Mouse (Mus musculus): ENCODE results near the gene Dapk3. TPM values are rescaled to one million over a fixed set of nuclear protein-coding genes. Genes with fewer than 3 reads are reported as not detected.

The Dapk3 gene
- polyA plus RNA-seq, 1 experiment from 2014 or later = 43.3 TPM

DNA sequence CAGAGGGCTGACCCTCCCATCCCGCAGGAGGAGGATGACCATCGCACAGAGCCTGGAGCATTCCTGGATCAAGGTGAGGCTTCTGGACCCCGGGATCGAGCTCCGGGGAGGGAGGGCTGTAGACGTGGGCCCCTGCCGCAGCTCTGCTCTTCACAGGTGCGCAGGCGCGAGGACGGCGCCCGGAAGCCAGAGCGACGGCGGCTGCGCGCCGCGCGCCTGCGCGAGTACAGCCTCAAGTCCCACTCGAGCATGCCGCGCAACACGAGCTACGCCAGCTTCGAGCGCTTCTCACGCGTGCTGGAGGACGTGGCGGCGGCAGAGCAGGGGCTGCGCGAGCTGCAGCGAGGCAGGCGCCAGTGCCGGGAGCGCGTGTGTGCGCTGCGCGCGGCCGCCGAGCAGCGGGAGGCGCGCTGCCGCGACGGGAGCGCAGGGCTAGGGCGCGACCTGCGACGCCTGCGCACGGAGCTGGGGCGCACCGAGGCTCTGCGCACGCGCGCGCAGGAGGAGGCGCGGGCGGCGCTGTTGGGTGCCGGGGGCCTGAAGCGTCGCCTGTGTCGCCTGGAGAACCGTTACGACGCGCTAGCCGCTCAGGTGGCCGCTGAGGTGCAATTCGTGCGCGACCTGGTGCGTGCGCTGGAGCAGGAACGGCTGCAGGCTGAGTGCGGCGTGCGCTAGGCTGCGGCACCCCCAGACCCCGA is 9.6 kb downstream of the Dapk3 start:
- peak overlapping the region; percentile 88 for H3K4me2 ChIP-seq (ENCODE audit: low read length)
- peak overlapping the region; percentile 87 for H3K27ac ChIP-seq
- H3K4me3 ChIP-seq (replicated peaks; ENCODE audit: low read depth, low read length) = peak overlapping the region; percentile 55
- peak; percentile 80 for DNase-seq (ENCODE audit: low spot score)
- H3K36me3 ChIP-seq (ENCODE audit: insufficient read depth, low read length) = 0 out of 2 replicates have a peak, but pooled peaks cover 4% of the 10 kb centered on the region
- H3K4me1 ChIP-seq (replicated peaks; ENCODE audit: insufficient read depth, low read length) = peaks cover 8% of the 10 kb centered on the region; the same call in 1 of the 2 replicates
- peak overlapping the region; percentile 71 for H3K9ac ChIP-seq (ENCODE audit: low read depth, low read length)
- H3K27me3 ChIP-seq (ENCODE audit: insufficient read depth, low read length) = 0 out of 2 replicates have a peak, but pooled peaks cover 19% of the 10 kb centered on the region
- WGBS = under 1% methylated on average over 91 of the region's 93 CpGs
- H3K9me3 ChIP-seq (replicated peaks; ENCODE audit: low read length) = no peaks in the 10 kb centered on the region
- TF ChIP-seq CTCF (IDR thresholded peaks at IDR 0.05; ENCODE audit: low read depth) = no peak
- peak; percentile 72 for ATAC-seq (replicated peaks; ENCODE audit: low FRiP score, low read depth)

GRCm38 (mm10) chr10:81192968-81193501 is 10.2 kb downstream of the Dapk3 start:
- H3K9ac ChIP-seq (ENCODE audit: low read depth, low read length) = peak overlapping the region; percentile 71
- peaks cover 8% of the 10 kb centered on the region; the same call in 1 of the 2 replicates for H3K4me1 ChIP-seq (replicated peaks; ENCODE audit: insufficient read depth, low read length)
- no peaks in the 10 kb centered on the region for H3K9me3 ChIP-seq (replicated peaks; ENCODE audit: low read length)
- ATAC-seq (replicated peaks; ENCODE audit: low FRiP score, low read depth) = 0 out of 2 replicates have a peak, but pooled peaks have one; percentile 16
- H3K4me2 ChIP-seq (ENCODE audit: low read length) = peak overlapping the region; percentile 88
- DNase-seq (ENCODE audit: low spot score) = peak; percentile 34
- peak overlapping the region; percentile 55 for H3K4me3 ChIP-seq (replicated peaks; ENCODE audit: low read depth, low read length)
- 2% methylated on average over 19 of the region's 19 CpGs for WGBS
- 0 out of 2 replicates have a peak, but pooled peaks cover 4% of the 10 kb centered on the region for H3K36me3 ChIP-seq (ENCODE audit: insufficient read depth, low read length)
- H3K27me3 ChIP-seq (ENCODE audit: insufficient read depth, low read length) = 0 out of 2 replicates have a peak, but pooled peaks cover 21% of the 10 kb centered on the region
- TF ChIP-seq CTCF (IDR thresholded peaks at IDR 0.05; ENCODE audit: low read depth) = no peak; the same call in 1 of the 2 replicates
- H3K27ac ChIP-seq = peak overlapping the region; percentile 87

DNA sequence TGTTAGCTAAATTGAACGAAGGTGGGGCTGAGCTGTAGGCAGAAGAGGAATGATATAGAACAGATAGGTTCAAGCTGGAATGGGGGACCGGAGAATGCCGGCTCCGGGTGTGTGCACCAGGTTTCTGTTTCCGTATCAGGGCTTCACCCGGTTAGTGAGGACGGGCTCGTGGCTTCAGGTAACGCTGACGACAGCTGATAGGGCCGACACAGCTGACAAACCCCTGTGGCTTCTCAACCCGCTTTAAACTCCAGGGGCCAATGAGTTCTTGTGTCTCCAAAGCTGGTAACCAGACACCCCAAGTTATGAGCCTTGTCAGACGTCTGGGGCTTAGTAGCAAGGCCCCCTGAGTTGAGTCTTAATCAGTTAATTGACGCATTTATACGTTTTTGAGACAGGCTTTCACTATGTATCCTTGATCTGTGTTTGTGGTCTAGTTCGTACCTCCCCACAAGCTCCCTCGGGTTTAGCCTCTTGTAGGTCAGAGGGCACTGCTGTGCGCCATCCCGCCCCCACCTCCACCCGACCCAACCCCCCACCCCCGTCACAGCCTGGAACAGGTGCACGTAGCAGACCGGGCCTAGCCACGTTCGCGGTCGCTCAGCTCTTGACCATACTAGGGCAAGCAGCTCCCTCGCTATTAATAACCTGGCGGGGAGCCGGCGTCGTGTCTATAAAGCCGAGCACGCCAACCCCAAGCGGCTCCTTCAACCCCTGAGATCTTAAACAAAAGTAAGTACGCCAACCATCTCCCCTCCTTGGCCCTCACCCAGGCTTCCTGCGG is 11.4 kb downstream of the Dapk3 start:
- Histone ChIP-seq H3K27me3 (ENCODE audit: insufficient read depth, low read length) (0 out of 2 replicates have a peak, but pooled peaks cover 21% of the 10 kb centered on the region), H3K36me3 (ENCODE audit: insufficient read depth, low read length) (0 out of 2 replicates have a peak, but pooled peaks cover 4% of the 10 kb centered on the region), H3K4me3 (replicated peaks; ENCODE audit: low read depth, low read length) (no peak overlapping the region), H3K9me3 (replicated peaks; ENCODE audit: low read length) (no peaks in the 10 kb centered on the region), H3K9ac (ENCODE audit: low read depth, low read length) (no peak overlapping the region), H3K4me2 (ENCODE audit: low read length) (peak overlapping the region; percentile 16; the same call in 1 of the 2 replicates), H3K27ac (no peak overlapping the region), H3K4me1 (replicated peaks; ENCODE audit: insufficient read depth, low read length) (peaks cover 8% of the 10 kb centered on the region; the same call in 1 of the 2 replicates)
- TF ChIP-seq CTCF (IDR thresholded peaks at IDR 0.05; ENCODE audit: low read depth) = no peak
- no peak for DNase-seq (ENCODE audit: low spot score)
- ATAC-seq (replicated peaks; ENCODE audit: low FRiP score, low read depth) = no peak
- 13% methylated on average over 37 of the region's 37 CpGs for WGBS

- no peak for DNase-seq (ENCODE audit: low spot score)
- ATAC-seq (replicated peaks; ENCODE audit: low FRiP score, low read depth) = no peak
- Histone ChIP-seq H3K4me1 (replicated peaks; ENCODE audit: insufficient read depth, low read length) (peaks cover 8% of the 10 kb centered on the region; the same call in 1 of the 2 replicates), H3K9ac (ENCODE audit: low read depth, low read length) (no peak overlapping the region), H3K4me2 (ENCODE audit: low read length) (no peak overlapping the region), H3K27me3 (ENCODE audit: insufficient read depth, low read length) (0 out of 2 replicates have a peak, but pooled peaks cover 21% of the 10 kb centered on the region), H3K27ac (no peak overlapping the region), H3K9me3 (replicated peaks; ENCODE audit: low read length) (no peaks in the 10 kb centered on the region), H3K36me3 (ENCODE audit: insufficient read depth, low read length) (0 out of 2 replicates have a peak, but pooled peaks cover 2% of the 10 kb centered on the region), H3K4me3 (replicated peaks; ENCODE audit: low read depth, low read length) (no peak overlapping the region)
- 60% methylated on average over 4 of the region's 4 CpGs for WGBS
- TF ChIP-seq CTCF (IDR thresholded peaks at IDR 0.05; ENCODE audit: low read depth) = no peak
Measured at GRCm38 (mm10) chr10:81195300-81195699, 12.5 kb downstream of the Dapk3 start.

GRCm38 (mm10) chr10:81196470-81197065 is 13.8 kb downstream of the Dapk3 start:
- no peaks in the 10 kb centered on the region for H3K9me3 ChIP-seq (replicated peaks; ENCODE audit: low read length)
- no peak for TF ChIP-seq CTCF (IDR thresholded peaks at IDR 0.05; ENCODE audit: low read depth)
- H3K4me3 ChIP-seq (replicated peaks; ENCODE audit: low read depth, low read length) = no peak overlapping the region
- no peak overlapping the region for H3K4me2 ChIP-seq (ENCODE audit: low read length)
- WGBS = 59% methylated on average over 11 of the region's 11 CpGs
- no peak for DNase-seq (ENCODE audit: low spot score)
- no peak overlapping the region for H3K9ac ChIP-seq (ENCODE audit: low read depth, low read length)
- 0 out of 2 replicates have a peak, but pooled peaks cover 21% of the 10 kb centered on the region for H3K27me3 ChIP-seq (ENCODE audit: insufficient read depth, low read length)
- no peak overlapping the region for H3K27ac ChIP-seq
- peaks cover 8% of the 10 kb centered on the region; the same call in 1 of the 2 replicates for H3K4me1 ChIP-seq (replicated peaks; ENCODE audit: insufficient read depth, low read length)
- no peak for ATAC-seq (replicated peaks; ENCODE audit: low FRiP score, low read depth)
- no peaks in the 10 kb centered on the region for H3K36me3 ChIP-seq (ENCODE audit: insufficient read depth, low read length)

Data from kidney, postnatal 0 days (tissue).